Mouse (Mus musculus): ENCODE data around the gene Podxl2.
A peak's percentile ranks its signal among the peaks of the same experiment; 100 is the strongest.

The Podxl2 gene

DNA sequence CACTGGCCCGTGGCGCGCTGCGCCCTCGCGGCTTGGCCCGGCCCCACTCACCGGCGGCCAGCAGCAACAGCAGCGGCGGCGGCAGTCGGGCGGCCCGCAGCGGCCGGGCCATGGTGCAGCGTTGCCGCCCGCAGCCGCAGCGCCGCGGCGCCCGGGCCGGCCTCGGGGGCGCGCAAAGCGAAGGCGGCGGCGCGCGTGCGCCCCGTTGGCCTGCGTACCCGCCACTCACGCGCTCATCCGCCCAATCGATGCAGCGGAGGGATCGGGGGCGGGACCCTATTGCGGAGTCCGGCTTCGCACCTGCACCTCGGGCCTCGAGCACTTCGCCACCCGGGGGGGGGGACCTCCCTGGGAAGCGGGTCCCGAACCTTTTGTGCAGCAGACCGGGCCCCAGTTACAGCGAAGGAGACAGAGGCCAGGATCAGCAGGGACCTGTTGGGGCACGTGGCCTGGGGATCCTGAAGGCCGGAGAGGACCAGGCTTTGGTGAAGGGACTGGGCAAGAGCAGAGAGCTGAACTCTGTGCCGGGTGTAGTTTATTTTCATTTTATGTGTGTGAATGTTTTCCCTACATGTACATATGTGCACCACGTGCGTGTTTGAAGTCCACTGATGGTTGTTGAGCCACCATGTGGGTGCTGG lies at the start of gene Podxl2:
Podxl2 (minus strand) TSS at position 177 of the 641 bp plus-strand sequence.
- DNase-seq = peak; percentile 93

DNA sequence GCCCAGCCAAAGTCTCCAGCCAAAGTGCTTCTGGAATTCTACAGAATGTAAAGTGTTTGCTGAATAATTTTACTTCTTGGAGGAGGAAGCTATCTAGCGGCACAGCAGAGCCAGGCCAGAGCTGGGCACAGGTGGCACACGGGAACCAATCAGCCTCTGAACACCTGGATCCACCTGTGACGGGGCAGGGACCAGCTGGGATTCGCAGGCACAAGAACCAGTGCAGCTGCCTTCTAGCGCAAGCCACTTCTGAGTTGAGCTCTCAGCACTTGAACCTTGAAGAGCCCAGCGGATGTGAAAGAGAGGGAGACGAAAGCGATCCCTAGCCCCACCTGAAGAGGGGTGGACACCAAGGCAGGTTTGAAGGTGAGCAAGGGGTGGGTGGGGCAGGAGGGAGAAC lies 44.0 kb upstream of the Podxl2 start:
- DNase-seq = no peak

DNA sequence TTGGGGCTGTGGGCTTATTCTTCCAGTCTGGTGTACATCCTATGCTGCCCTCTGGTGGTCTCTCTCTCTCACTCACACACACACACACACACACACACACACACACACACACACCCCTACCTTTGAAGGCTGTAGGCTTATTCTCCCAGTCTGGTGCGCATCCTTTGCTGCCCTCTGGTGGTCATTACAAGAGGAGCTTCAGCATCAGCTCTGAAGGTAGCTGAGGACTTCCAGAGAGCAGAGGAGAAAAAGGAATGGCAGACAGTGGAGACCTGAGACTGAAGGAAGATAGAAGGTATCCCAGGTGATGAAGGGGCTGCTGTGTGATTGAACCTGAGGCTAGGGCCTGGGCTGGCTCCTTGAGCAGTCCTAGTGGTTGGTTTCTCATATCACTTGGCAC lies 41.3 kb upstream of the Podxl2 start:
- peak; percentile 56 for DNase-seq

DNA sequence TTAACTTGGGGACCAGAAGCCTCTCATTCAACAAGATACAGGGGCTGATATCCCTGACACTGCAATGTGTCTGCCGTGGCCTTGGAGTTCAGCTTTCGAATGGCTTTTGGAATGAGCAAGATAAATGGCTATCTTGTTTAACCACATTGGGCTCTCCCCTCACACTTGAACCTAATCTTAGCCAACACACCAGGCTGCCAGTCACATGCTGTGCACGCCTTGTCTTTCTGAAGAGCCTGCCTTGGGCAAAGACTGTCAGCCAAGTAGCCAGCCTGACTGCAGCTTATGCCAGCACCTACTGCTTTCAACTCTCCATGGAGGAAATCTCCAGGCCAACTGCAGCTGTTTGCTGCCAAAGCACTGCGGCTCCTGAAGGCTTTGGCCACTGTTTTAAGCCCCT lies 40.7 kb upstream of the Podxl2 start:
- DNase-seq = no peak

DNA sequence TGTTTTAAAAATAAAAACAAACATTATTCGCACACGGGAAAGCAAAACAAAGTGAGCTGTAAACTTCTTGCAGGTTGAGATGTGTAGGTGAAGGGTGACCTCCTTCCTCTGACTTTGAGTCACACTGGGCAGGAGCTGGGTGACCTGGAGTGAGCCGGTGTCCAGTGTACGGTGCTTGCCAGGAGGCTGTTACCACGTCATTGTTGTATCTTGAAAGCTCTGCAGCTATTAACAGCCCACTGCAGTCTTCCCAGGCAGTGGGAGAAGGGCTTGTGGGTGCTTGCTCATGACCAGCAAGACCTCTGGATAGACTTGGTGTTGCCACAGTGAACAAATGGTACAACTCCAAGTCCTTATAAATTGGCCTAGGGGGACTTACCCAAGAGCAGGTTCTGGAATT lies 40.0 kb upstream of the Podxl2 start:
- no peak for DNase-seq

DNA sequence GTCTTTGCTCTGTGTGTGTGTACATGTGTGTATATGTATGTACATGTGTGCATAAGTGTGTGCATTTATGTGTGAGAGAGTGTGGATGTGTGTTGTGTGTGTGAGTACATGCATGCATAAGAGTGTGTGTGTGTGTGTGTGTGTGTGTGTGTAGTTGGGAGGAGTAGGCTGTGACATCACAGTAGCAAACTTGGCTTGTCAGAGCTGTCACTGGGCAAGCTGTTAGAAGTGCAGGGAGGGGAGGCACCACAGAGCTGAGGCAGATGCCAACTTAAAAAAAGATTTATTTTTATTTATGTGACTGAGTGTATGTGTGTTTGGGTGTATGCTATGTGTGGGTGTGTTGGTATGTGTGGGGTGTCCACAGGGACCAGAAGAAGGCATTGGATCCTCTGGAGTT lies 38.6 kb upstream of the Podxl2 start:
- no peak for DNase-seq

DNA sequence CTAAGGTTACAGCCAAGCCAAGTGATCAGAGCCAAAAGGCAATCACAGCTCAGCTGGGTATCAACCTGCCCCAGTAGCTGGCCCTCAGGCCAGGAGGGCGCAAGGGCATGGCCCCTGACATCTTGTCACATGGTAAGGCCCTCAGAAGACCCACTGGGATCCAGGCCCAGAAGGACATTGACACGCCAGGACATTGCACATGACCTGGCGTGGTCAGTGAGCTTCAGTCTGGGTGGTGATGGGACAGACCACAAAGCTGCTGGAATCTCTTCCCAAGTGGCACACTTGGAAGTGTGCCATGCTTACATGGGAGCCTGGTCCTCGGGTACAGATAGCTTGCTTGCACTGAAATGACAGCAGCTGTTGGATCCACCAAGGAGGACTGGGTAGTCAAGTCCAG lies 38.2 kb upstream of the Podxl2 start:
- no peak for DNase-seq

DNA sequence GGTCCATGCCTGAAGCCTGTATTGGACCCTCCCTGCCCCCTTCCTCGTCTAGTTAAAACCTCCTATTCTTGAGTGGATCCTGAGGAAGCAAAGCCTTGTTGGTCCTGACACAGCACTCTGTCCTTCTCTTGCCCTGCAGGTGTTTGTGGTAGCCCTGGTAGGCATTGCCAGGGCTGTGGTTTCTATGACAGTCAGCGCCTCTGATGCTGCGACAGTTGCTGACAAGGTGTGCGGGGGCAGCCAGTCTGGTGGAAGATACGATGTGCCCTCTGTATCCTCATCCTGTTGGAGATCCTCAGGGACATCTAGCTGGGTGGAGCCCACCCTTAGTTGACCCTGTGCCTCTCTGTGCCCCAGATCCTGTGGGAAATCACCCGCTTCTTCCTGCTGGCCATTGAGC lies 34.3 kb upstream of the Podxl2 start:
- DNase-seq = no peak

DNA sequence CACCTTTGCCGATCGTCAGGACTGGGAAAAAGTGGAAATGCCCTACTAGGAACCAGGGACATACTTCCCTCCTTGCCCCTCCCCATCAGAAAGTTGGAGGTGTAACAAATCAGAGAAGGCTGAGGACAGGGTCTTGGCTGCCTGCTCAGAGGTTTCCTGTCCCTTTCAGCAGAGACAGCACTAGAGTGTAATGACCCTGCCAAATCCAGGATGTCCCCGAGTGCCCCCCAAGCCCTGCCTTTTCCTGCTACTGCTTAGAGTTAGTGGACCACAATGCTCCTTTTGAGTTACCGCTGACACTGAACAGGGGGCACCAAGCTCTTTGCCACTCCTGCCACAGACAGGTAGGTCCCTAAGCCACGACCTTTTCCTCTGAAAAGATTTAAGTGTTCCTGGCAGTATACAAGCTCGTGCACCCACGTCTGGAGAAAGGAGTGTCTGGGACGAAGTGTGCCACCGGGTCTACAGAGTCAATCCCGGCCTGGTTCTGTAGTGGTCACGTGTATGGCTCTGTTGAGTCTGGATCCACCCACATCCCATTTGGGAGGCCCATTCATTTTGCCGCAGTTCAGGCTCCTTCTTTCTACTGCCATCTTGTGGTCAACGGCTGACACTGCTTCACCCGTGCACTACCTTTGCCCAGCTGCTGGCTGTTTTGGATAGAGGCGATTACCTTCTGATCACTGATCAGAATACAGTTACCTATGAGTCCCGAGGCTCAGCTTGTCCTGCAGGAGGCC lies 31.7 kb upstream of the Podxl2 start:
- DNase-seq = peak; percentile 81

DNA sequence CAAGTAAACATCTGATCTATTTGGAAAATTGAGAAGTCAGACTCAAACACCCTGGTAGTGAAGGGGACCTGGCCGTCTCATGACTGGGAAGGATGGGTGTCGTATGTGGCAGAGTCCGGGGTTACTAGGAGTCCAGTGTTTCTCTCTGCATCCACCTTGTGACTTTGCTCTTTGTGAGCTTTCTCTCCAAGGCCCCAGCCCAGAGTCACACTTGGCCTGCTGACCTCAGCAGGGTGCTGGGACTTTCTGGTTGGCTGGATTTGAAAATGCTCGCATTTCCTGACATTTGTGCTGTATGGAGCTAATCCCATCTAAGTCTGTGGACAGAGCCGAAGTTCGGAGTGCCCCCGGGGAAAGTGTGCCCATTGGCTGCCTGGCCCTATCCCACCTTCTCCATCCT lies 30.2 kb upstream of the Podxl2 start:
- no peak for DNase-seq

DNA sequence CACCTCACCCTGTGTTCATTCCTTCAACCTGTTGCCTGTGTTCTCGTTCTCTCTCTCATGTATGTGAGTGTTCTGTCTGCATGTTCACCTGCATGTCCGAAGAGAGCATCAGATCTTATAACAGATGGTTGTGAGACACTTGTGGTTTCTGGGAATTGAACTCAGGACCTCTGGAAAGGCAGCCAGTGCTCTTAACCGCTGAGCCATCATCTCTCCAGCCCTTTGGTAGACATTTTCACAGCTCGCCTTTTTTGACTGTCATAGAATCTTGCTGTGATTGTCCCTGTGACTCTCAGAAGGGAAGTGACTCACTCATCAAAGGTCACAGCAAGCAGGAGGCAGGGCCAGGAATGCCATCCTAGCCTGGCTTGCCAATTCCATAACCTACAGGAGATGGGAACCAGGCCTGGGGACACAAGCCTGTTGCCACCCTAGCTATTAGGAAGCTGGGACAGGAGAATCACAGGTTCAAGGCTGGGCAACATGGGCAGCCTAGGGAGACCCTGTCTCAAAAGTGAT lies 29.7 kb upstream of the Podxl2 start:
- DNase-seq = no peak

DNA sequence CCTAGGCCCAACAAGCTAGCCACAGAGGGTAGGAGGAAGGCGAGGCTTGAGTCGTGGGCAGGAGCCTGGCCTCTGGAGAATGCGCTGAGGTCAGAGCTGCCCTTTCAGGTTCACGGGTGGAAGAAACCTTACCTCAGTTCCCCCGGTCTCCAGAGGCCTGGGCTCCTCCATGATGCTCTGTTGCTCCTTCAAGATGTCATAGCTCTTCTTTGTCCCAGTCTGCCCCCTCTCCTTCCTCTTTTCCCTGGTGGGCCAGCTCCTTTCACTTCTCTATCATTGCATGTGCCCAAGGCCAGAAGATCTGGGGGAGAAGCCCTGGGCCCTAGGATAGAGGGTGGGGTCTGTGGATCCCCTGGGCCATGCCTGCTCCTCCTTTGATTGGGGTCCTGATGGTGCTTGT lies 28.9 kb upstream of the Podxl2 start:
- no peak for DNase-seq

DNA sequence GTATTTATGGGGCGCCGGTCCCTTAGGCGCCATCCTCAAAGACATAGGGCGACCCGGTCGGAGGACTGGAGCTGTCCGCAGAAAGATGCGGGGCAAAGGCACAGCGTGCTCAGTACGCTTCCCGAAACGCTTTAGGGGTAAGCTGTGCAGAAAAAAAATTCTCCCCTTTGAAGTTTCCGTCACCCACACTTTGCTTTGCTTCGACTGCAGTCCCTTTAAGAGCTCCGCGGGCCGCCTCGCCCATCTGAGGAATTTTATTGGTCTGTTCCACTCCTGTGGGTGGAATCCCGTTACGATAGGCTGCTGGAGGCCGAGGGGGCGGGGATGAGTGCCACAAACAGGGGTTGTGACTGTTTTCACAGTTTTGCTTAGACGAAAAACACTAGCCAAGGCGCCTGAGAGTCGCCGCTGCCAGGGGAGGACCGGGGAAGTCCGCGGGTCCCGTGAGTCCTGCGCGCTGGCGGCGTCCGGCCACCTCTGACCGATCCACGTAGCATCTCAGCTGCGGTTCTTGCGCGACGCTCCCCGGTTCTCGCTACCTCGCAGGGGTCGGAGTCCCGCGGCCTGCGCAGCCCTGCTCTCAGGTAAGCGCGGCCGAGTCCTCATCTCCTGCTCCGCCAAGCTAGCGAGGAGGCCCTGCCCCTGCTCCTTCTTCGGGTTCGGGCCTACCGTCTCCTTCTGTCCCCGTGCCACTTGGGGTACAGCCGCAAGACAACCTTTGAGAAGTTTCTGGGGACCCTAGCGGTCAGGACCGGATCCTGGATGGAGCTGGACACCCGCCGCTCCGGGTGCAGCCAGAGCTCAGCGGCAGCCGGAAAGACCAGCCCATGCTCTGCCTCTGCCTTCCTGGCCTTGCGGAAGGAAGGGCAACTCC lies 27.3 kb upstream of the Podxl2 start, which contains the start of gene Tpra1:
Tpra1 (plus strand) TSS at position 305 of the 874 bp plus-strand sequence.
- DNase-seq = peak; percentile 97

DNA sequence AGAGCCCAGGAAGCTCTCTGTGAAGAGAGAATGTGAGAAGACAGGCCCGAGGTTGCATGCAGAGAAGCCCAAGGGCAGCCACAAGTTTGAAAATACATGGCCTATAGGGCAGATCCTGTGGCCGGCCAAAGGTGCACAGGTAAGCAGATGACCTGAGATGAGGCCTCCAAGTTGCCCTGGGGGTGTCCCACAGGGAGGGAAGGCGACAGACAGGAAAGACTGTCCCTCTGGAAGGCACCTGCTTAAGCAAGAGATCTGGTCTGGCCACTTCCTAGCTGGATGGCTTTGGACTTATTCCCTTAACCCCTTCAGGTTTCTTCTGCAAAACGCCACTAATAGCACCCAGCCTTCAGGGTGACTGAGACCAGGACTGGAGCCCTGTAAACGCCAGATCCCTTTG lies 26.6 kb upstream of the Podxl2 start:
- DNase-seq = no peak

DNA sequence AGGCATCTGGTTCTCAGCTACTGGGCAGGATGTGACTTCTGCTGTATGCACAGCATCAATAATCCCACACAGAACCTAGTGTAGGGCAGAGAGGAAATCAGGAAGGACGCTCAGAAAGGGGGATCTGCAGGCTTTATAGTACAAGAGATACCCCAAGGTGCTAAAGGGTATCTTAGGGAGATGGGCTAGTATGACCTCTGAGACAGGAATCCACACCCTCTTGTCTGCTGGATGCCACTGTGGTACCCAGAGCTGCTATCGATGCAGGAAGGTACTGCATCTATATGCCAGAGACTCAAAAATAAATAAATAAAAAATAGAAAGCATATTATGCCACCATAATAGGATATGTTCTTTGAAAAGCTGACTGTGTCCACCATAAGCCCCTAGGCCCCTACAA lies 24.8 kb upstream of the Podxl2 start:
- no peak for DNase-seq

DNA sequence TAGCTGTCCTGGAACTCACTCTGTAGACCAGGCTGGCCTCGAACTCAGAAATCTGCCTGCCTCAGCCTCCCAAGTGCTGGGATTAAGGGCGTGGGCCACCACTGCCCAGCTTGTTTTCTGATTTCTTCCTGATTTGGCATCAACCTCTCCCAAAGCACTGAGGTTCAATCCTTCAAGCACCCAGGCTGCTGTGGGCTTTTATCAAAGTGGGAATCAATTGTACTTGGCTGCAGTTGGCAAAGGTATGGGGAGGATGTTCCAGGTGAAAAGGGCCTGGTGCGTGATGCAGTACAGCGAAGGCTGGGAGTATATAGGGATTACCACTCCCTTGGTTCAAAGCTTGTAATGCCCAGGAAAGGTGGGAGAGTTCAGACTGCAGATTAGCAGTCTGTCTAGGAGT lies 24.2 kb upstream of the Podxl2 start:
- no peak for DNase-seq

DNA sequence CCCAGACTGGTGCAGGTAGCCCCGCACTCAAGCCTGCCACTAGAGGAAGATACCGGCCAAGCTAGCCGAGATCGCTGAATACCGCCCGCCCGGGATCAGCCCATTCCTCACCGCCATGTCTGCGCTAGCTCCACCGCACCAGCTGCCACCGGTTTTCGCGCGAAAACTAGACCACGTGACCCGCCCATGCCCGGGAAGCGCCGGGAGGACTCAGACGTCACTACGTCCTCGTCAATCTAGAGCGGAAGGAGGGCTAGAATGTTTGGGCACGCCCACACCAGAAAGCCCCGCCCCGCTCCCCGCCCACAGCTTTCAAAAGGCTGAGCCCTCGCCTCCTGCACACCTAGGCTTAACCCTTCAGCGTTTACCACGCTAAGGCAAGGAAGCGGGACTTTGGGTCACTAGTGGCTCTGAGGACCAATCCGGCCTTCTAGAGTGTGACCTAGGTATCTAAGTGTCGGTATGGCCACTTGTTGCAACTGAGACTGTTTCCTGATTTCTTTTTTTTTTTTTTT lies 23.7 kb upstream of the Podxl2 start, which contains the start of gene Mcm2:
Mcm2 (minus strand) TSS at position 247 of the 515 bp plus-strand sequence.
- DNase-seq = peak; percentile 98

DNA sequence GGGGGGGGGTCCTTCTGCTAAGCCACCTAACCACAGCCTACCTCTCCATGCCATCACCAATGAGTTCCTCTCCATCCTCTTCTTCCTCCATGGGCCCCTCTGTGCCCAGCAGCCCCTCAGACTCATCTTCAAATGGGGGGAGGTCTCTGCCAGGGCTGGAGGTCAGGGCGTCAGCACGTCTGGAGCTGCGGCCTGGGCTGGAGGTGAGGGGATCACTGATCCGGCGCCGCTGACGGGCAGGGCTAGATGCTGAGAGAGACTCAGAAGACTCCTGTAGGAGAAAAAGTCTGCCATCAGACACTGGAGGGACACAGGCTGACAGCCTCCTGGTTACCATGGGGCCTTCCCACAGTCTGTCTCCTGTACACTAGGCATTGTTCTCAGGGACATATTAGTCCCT lies 22.4 kb upstream of the Podxl2 start:
- DNase-seq = no peak

DNA sequence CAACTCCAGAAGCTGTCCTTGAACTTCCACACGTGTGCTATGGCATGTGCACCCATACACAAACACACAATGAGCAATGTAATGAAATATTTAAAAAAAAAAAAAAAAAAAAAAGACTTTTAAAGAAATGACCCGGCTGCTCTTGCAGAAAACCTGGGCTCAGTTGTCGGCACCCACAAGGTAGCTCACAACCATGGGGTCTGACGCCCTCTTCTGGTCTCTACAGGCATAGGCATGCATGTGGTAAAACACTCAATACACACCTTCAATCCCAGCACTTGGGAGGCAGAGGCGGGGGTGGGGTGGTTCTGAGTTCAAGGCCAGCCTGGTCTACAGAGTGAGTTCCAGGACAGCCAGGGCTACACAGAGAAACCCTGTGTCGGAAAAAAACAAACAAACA lies 21.1 kb upstream of the Podxl2 start:
- no peak for DNase-seq

DNA sequence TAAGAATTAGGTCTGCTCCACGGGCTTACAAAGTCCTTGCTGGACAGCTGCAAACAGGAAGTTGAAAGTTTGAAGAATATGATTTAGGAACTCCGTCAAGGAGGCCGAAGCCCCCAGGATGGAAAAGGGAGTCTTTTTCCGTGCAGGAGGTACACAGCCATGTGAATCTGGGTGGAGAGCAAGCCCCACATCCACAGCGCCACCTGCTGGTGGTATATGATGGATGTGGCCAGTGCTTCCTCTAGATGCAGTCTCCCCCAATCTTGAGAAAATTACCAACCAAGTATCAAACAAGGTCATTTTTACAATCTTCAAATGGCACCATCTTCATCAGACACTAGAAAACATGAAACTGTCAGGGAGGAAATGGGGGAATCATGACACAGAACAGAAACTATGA lies 18.7 kb upstream of the Podxl2 start:
- DNase-seq = peak; percentile 70

DNA sequence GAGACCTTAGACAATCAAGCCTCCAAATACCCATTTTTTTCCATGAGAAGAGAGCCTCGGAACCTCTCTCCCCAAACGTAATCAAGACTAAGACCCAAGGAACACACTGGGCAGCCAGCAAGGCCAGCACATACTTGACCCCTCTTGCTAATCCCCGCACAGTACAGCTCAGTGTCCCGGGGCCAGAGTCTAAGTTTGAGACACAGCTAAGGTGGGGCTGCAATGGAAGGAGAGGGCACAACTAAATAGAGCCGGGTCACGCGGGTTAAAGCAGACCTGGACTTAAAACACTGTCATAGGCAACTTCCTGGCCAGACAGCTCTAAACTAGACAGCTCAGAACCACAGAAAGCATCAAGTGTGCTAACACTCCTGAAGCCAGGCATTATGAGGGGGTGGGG lies 16.0 kb upstream of the Podxl2 start:
- no peak for DNase-seq

DNA sequence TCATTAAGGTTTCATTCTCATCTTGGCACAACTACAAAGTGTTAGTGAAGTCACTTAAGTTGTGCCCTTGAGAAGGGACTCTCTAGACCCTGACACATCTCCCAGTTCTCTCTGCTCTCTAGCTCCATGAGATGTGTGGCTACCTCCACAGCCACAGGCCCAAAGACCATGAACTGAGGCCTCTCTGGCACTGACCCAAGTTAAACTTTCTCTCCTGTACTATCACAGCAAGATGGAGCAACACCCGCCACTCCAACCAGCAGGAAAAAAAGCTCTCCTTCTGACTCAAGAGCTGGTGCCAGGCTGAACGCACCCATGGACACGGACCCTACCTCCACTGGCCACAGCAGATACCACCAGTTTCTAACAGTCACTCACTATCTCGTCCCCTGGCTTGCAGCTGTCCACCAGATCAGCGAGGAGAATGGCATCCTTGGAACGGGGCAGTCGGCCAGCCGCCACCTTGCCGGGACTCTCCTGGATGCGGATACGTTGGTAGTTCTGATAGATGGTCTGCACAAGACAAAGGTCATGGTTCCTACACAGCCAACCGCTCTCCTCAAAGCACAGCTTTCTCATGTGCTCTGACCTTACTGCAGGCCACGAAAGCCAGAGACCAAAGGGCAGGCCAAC lies 14.7 kb upstream of the Podxl2 start:
- no peak for DNase-seq
